In the genomic region with DNA sequence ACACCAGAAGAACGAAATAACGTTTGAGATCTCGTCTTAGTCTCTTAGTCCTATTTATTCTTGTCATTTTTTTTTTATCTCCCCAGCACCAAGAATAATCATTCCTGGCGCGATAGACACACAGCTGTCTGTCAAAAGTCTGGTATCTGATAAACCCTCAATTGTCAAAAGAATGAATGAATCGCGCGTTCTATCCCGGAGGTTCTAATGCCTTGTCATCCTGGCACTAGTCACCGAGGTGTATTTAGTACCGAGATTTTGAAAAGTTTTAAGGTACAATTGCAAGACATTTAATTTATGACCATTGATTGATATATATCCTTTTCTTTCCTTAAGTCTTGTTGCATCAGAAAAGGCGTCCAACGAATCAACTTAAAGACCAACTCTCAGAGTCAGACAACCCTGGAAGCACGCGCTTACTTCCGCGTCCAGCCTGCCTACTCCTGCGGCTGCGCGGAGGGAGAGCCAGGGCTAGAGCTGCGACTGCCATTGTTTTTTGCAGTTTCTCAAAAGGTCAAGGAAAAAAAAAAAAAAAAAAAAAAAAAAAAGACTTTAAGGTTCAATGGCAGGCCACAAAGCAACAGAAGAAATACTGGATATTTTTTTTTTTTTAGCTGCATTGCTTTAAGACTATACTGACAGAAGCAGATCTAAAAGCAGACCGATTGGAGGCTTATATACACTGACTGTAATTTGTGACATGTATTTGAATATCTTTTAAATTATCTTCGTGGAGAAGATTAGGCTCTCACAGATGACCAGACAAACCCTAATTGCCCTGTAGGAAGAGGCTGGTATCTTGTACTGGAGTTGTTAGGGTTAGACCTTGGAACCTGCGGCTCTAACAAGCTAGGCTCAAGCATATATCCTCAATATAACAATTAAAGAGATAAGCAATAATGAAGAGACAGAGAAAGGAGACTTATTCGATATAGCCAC, we compare ENCODE assay signal across 8 mouse cellular contexts. TPM values are rescaled to one million over a fixed set of nuclear protein-coding genes. Genes with fewer than 3 reads are reported as not detected.
DNase-seq lines count a peak whose midpoint lies in the region; ATAC-seq and TF ChIP-seq lines count a peak whose summit lies in the region.

No protein-coding gene starts in this region.

- 12% methylated on average over 25 of the region's 25 CpGs for WGBS in embryonic facial prominence, embryonic 14.5 days
- WGBS in heart, embryonic 11.5 days (ENCODE audit: insufficient replicate concordance) = 11% methylated on average over 25 of the region's 25 CpGs
- 11% methylated on average over 25 of the region's 25 CpGs for WGBS in kidney, embryonic 16.5 days
- 11% methylated on average over 25 of the region's 25 CpGs for WGBS in liver, embryonic 11.5 days
- WGBS in stomach, embryonic 15.5 days = 12% methylated on average over 25 of the region's 25 CpGs

- H3K79me2 ChIP-seq in myocyte (ENCODE audit: control insufficient read depth, insufficient read depth) = peaks cover 39% of the 10 kb centered on the region

- H3K4me3 ChIP-seq in embryonic facial prominence, embryonic 14.5 days (ENCODE audit: low read depth, low read length) = peak overlapping the region; percentile 99
- peak overlapping the region; percentile 65 for H3K4me3 ChIP-seq in heart, embryonic 11.5 days (ENCODE audit: low read depth, low read length)
- H3K4me3 ChIP-seq in kidney, embryonic 16.5 days (ENCODE audit: low read length) = peak overlapping the region; percentile 94
- H3K4me3 ChIP-seq in liver, embryonic 11.5 days (ENCODE audit: low read depth, low read length) = peak overlapping the region; percentile 87
- peak overlapping the region; percentile 69 for H3K4me3 ChIP-seq in myocyte
- H3K4me3 ChIP-seq in stomach, embryonic 15.5 days (replicated peaks) = peak overlapping the region; percentile 63

- peak overlapping the region; percentile 71 for H3K4me2 ChIP-seq in embryonic facial prominence, embryonic 14.5 days (ENCODE audit: low read depth, low read length)
- peak overlapping the region; percentile 89 for H3K4me2 ChIP-seq in heart, embryonic 11.5 days
- H3K4me2 ChIP-seq in kidney, embryonic 16.5 days (replicated peaks; ENCODE audit: low read depth, low read length) = peak overlapping the region; percentile 77
- H3K4me2 ChIP-seq in liver, embryonic 11.5 days = peak overlapping the region; percentile 91
- peak overlapping the region; percentile 94 for H3K4me2 ChIP-seq in myocyte (ENCODE audit: low read depth)
- H3K4me2 ChIP-seq in stomach, embryonic 15.5 days = peak overlapping the region; percentile 71

- H3ac ChIP-seq in myocyte (ENCODE audit: control insufficient read depth, insufficient read length) = peak overlapping the region; percentile 74

- ATAC-seq in embryonic facial prominence, embryonic 14.5 days (ENCODE audit: low read depth) = peak; percentile 81
- peak; percentile 64; the same call in 1 of the 2 replicates for ATAC-seq in heart, embryonic 11.5 days (replicated peaks; ENCODE audit: insufficient number of reproducible peaks, low FRiP score, low TSS enrichment)
- ATAC-seq in kidney, embryonic 16.5 days (ENCODE audit: low FRiP score, low TSS enrichment) = peak; percentile 70; the same call in 1 of the 2 replicates
- peak; percentile 69 for ATAC-seq in liver, embryonic 11.5 days (replicated peaks; ENCODE audit: low FRiP score)
- peak; percentile 72; the same call in 1 of the 2 replicates for ATAC-seq in stomach, embryonic 15.5 days (ENCODE audit: insufficient read depth, low FRiP score, low read depth)

- peak; percentile 68 to 69 for DNase-seq in B cell, adult 2 months
- peak; percentile 88 to 91 for DNase-seq in adrenal gland, postnatal 36 days
- peak; percentile 93 for DNase-seq in embryonic facial prominence, embryonic 14.5 days (ENCODE audit: low spot score)
- peak; percentile 61 for DNase-seq in liver, embryonic 11.5 days (ENCODE audit: low spot score)

- TF ChIP-seq POLR2A in myocyte (IDR thresholded peaks at IDR 0.05; ENCODE audit: insufficient read length, low read depth) = peak; percentile 52

- H3K27ac ChIP-seq in embryonic facial prominence, embryonic 14.5 days (replicated peaks; ENCODE audit: low read depth, low read length) = peak overlapping the region; percentile 93
- peak overlapping the region; percentile 94 for H3K27ac ChIP-seq in heart, embryonic 11.5 days (ENCODE audit: low read depth, low read length)
- H3K27ac ChIP-seq in kidney, embryonic 16.5 days (ENCODE audit: low read length) = peak overlapping the region; percentile 98
- peak overlapping the region; percentile 95 for H3K27ac ChIP-seq in liver, embryonic 11.5 days (ENCODE audit: low read depth, low read length)
- H3K27ac ChIP-seq in stomach, embryonic 15.5 days = peak overlapping the region; percentile 82

- H3K9me3 ChIP-seq in embryonic facial prominence, embryonic 14.5 days (ENCODE audit: control insufficient read depth, low read length) = no peaks in the 10 kb centered on the region
- no peaks in the 10 kb centered on the region for H3K9me3 ChIP-seq in heart, embryonic 11.5 days (replicated peaks; ENCODE audit: control insufficient read depth, low read length)
- no peaks in the 10 kb centered on the region for H3K9me3 ChIP-seq in kidney, embryonic 16.5 days (ENCODE audit: low read length)
- no peaks in the 10 kb centered on the region for H3K9me3 ChIP-seq in liver, embryonic 11.5 days (ENCODE audit: control insufficient read depth, low read length)
- H3K9me3 ChIP-seq in stomach, embryonic 15.5 days = no peaks in the 10 kb centered on the region

- 0 out of 2 replicates have a peak overlapping the region, but pooled peaks have one; percentile 96 for H3K9ac ChIP-seq in embryonic facial prominence, embryonic 14.5 days (ENCODE audit: low read depth, low read length)
- H3K9ac ChIP-seq in heart, embryonic 11.5 days (ENCODE audit: low read depth, low read length) = 0 out of 2 replicates have a peak overlapping the region, but pooled peaks have one; percentile 11
- peak overlapping the region; percentile 97; the same call in 1 of the 2 replicates for H3K9ac ChIP-seq in kidney, embryonic 16.5 days (replicated peaks; ENCODE audit: low read length)
- peak overlapping the region; percentile 99 for H3K9ac ChIP-seq in liver, embryonic 11.5 days (ENCODE audit: low read depth, low read length)
- H3K9ac ChIP-seq in stomach, embryonic 15.5 days = peak overlapping the region; percentile 19; the same call in 1 of the 2 replicates

- H3K36me3 ChIP-seq in embryonic facial prominence, embryonic 14.5 days (ENCODE audit: control insufficient read depth, insufficient read depth, low read length) = peaks cover 11% of the 10 kb centered on the region; the same call in 1 of the 2 replicates
- H3K36me3 ChIP-seq in heart, embryonic 11.5 days (ENCODE audit: control insufficient read depth, insufficient read depth, low read length) = no peaks in the 10 kb centered on the region
- 0 out of 2 replicates have a peak, but pooled peaks cover 7% of the 10 kb centered on the region for H3K36me3 ChIP-seq in kidney, embryonic 16.5 days (ENCODE audit: insufficient read depth, low read length)
- H3K36me3 ChIP-seq in liver, embryonic 11.5 days (ENCODE audit: control insufficient read depth, insufficient read depth, low read length) = no peaks in the 10 kb centered on the region
- H3K36me3 ChIP-seq in myocyte (ENCODE audit: control insufficient read depth, insufficient read depth) = peaks cover 11% of the 10 kb centered on the region
- no peaks in the 10 kb centered on the region for H3K36me3 ChIP-seq in stomach, embryonic 15.5 days

- H3K4me1 ChIP-seq in embryonic facial prominence, embryonic 14.5 days (ENCODE audit: control insufficient read depth, insufficient read depth, low read length) = peaks cover 10% of the 10 kb centered on the region; the same call in 1 of the 2 replicates
- peaks cover 10% of the 10 kb centered on the region; the same call in 1 of the 2 replicates for H3K4me1 ChIP-seq in heart, embryonic 11.5 days (ENCODE audit: control insufficient read depth, insufficient read depth, low read length)
- peaks cover 27% of the 10 kb centered on the region for H3K4me1 ChIP-seq in kidney, embryonic 16.5 days (ENCODE audit: insufficient read depth, low read length)
- H3K4me1 ChIP-seq in liver, embryonic 11.5 days (replicated peaks; ENCODE audit: control insufficient read depth, insufficient read depth, low read length) = peaks cover 14% of the 10 kb centered on the region
- H3K4me1 ChIP-seq in stomach, embryonic 15.5 days = peaks cover 3% of the 10 kb centered on the region

- H3K27me3 ChIP-seq in embryonic facial prominence, embryonic 14.5 days (replicated peaks; ENCODE audit: control insufficient read depth, insufficient read depth, low read length) = no peaks in the 10 kb centered on the region
- H3K27me3 ChIP-seq in heart, embryonic 11.5 days (ENCODE audit: control insufficient read depth, insufficient read depth, low read length) = no peaks in the 10 kb centered on the region
- H3K27me3 ChIP-seq in kidney, embryonic 16.5 days (ENCODE audit: insufficient read depth, low read length) = no peaks in the 10 kb centered on the region
- no peaks in the 10 kb centered on the region for H3K27me3 ChIP-seq in liver, embryonic 11.5 days (replicated peaks; ENCODE audit: control insufficient read depth, insufficient read depth, low read length)
- no peaks in the 10 kb centered on the region for H3K27me3 ChIP-seq in myocyte (ENCODE audit: control insufficient read depth, insufficient read depth, insufficient read length)
- no peaks in the 10 kb centered on the region for H3K27me3 ChIP-seq in stomach, embryonic 15.5 days (replicated peaks)

TF ChIP-seq in myocyte, 11 proteins besides CTCF, POLR2A, EP300 and RAD21 (continues in another document):
- TF ChIP-seq MYOG (IDR thresholded peaks at IDR 0.05; ENCODE audit: control insufficient read depth in 1 of 3, insufficient read depth in 1 of 3, insufficient read length in 2 of 3, low read depth in 2 of 3) (no peak), TCF12 (IDR thresholded peaks at IDR 0.05; ENCODE audit: insufficient read depth, poor library complexity, severe bottlenecking) (no peak), E2F4 (IDR thresholded peaks at IDR 0.05; ENCODE audit: insufficient read depth) (no peak), CEBPB (IDR thresholded peaks at IDR 0.05; ENCODE audit: insufficient read depth, poor library complexity, severe bottlenecking) (0 out of 2 replicates have a peak, but pooled peaks have one; percentile 25), REST (IDR thresholded peaks at IDR 0.05; ENCODE audit: insufficient read depth, insufficient read length) (no peak), TCF3 (IDR thresholded peaks at IDR 0.05; ENCODE audit: insufficient read length, low read depth) (no peak), MYOD1 (IDR thresholded peaks at IDR 0.05; ENCODE audit: control insufficient read depth in 1 of 3, insufficient read length in 2 of 3, low read depth in 2 of 3) (no peak)

RNA-seq across cellular contexts. Expression of gene Ubr2, which starts 0.6 kb away (rescaled TPM):
- total RNA-seq in adrenal gland, postnatal 36 days (2021) = 10 to 100 TPM; 71.2 to 83.7 TPM
- polyA plus RNA-seq in embryonic facial prominence, embryonic 14.5 days (2014; fragmentation: Nextera tagmentation; extraction: Ambion mirVana) = 21.9 and 23.8 TPM in 2 replicates
- 17.9 and 18.2 TPM in 2 replicates for polyA plus RNA-seq in heart, embryonic 11.5 days (2014; fragmentation: Nextera tagmentation; extraction: Ambion mirVana)
- 19.9 and 21.1 TPM in 2 replicates for polyA plus RNA-seq in kidney, embryonic 16.5 days (2015; fragmentation: Nextera tagmentation; extraction: Ambion mirVana)
- polyA plus RNA-seq in liver, embryonic 11.5 days (2014; fragmentation: Nextera tagmentation; extraction: Ambion mirVana) = 19.1 and 20.7 TPM in 2 replicates
- 36.9 TPM for polyA plus RNA-seq in myocyte (2012; fragmentation: generic; extraction: Trizol)
- 15.8 and 17.7 TPM in 2 replicates for polyA plus RNA-seq in stomach, embryonic 15.5 days (2015; fragmentation: Nextera tagmentation; extraction: Ambion mirVana)

Comparison
In these comparisons a context has a peak if more than half of its experiments do, and no peak if none do; other contexts are left out.
1. Peak in every context shown above with its lines: DNase-seq, ATAC-seq, H3K4me3 ChIP-seq and H3K27ac ChIP-seq.
2. H3K9ac ChIP-seq: peak in every context shown above with its lines; median percentile 99 in liver, embryonic 11.5 days; 97 in kidney, embryonic 16.5 days; 96 in embryonic facial prominence, embryonic 14.5 days; 19 in stomach, embryonic 15.5 days; 11 in heart, embryonic 11.5 days.